Mouse (Mus musculus): ENCODE data around the gene Lyve1. TPM values are rescaled to one million over a fixed set of nuclear protein-coding genes. Genes with fewer than 3 reads are reported as not detected.

Gene Lyve1
- total RNA-seq, 4 experiments from 2014 or later: 0.99 to 2.2 (median 1.6) TPM

DNA sequence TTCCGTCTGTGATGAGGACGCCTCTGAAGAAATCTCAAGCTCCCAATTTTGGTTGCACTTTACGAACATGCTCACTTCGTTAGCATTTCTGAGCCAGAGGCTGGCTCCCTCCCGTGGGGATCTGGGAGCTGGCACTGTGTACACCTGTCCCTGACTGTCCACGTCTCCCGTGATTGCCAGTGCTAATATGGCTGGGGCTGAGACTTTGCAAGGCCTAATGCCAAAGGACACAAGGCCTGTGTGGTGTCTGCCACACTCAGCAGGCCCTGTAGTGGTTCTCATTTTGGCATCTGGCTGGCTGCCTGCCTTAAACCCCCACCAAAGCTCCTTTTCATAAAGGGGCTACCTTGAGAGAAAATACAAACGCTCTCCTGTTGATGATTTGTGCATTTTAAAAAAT lies 52.0 kb downstream of the Lyve1 start:
- no peak for DNase-seq (ENCODE audit: low spot score in 2 of 2)

DNA sequence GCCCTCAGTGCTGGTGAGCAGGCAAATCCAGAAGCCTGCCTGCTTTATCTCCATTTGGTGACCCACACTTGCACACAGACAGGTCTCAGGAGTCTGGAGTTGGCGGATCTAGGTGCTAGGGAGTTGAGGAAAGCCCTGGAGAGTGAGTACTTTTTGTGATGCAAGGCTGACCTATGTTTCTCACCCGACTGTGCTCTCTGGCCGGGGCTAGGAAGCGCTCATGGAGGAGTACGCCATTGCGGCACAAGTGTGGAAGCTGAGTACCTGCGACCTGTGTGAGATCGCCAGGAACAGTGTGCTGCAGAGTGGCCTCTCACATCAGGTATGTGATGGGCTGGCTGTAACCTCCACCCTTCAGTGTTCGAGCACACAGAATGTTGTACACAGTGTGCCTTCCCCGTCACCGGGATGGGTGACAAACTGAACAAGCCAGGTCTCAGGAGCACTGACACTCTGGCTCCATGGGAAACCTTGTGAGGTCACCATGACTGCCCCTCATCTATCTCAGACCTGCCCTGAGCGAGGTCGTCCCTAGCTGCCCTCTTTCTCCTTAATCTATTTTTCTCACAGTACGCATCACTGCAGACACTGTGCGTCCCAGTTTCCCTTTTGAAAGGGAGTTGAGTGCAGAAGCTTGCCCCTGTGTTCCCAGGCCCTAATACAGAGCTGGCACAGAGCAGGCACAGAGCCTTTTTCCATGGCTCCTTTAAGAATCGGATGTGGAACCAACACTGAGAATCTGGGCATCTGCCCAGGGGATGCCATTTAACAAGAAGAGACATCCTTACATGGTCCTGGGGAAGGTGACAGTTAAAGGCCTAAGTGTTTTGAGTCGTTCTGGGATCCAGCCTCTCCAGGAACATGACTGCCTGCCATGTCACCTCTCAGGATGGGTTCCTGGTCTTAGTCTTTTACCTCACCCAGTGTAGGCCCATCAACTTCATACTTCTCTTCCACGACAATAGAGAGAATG lies 53.2 kb downstream of the Lyve1 start:
- DNase-seq (ENCODE audit: low spot score in 2 of 2): no peak

DNA sequence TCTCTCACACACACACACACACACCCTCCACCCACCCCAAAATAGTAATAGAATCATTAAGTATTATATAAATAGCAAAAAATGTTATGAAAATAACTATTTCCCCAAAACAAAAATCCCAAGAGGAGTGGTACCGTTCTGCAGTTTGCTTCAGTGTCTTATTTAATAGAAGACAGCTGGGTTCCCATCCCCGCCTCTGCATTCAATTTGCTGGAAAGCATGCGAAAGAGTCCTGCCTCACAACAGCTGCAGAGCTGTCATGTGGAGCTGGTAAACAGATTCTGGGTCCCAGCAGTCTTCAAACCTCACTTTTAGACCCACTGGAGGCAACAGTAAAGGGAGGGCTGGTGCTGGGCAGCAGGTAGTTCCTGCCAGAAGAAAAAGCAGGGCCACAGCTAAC lies 54.1 kb downstream of the Lyve1 start:
- DNase-seq (ENCODE audit: low spot score in 2 of 2): peak in 1 of 2 experiments; percentile 42

DNA sequence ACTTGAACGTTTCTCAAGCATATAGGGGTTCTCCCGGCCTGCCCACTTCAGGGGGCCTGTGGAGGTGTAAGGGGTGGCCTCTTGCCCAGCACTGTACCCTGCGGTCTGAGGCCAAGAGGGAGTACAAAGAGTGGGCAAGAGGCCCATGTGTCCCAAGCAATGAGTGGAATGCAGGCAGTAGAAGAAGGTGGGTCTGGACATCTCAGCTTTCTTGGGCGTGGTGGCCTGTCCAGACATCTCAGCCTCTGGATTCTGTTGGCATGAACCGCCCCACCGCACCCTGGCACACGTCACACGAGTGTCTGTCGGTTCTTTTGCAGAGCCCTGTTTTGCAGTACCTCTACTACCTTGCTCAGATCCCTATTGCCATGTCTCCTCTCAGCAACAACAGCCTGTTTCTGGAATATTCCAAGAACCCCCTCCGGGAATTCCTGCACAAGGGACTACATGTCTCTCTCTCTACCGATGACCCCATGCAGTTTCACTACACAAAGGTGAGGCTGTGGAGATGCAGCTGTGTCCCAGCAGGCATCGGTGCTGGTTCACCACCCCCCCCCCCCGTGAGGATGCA lies 55.5 kb downstream of the Lyve1 start:
- DNase-seq (ENCODE audit: low spot score in 2 of 2): no peak

DNA sequence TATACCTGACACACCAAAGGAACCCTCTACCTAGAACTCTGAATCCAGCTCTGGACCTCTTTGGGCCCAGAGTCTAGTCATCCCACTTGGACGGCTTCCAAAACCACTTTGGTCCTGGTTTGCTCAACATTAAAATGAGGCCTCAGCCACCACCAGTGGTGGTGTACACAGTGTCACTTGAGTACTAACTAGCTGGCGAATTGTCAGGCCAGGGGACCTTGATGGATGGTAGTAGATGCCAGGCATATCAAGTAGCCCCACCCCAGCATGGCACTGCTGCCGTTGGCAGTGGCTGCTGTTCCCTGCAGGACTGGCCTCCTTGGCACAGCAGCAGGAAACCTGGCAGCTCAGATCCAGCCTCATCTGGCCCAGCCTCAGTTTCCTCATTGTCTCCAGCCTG lies 58.8 kb downstream of the Lyve1 start:
- peak; percentile 51 to 72 for DNase-seq (ENCODE audit: low spot score in 2 of 2)

DNA sequence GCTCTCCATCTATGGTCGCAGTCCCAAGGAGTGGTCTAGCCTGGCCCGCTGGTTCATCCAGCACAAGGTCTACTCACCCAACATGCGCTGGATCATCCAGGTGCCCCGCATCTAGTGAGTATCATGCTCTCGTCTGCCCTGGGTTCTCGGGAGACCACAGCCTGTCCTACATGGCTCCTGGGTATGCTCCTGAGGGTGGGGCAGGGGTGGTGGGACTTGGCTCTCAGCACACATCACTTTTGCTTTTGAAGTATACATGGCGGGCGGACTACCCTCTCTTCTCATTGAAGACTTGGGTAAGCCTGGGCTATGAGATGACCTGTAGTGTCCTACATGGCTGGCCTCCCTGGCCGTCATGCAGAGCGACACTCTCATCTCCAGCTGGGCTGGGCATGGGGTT lies 59.9 kb downstream of the Lyve1 start:
- DNase-seq (ENCODE audit: low spot score in 2 of 2): no peak

DNA sequence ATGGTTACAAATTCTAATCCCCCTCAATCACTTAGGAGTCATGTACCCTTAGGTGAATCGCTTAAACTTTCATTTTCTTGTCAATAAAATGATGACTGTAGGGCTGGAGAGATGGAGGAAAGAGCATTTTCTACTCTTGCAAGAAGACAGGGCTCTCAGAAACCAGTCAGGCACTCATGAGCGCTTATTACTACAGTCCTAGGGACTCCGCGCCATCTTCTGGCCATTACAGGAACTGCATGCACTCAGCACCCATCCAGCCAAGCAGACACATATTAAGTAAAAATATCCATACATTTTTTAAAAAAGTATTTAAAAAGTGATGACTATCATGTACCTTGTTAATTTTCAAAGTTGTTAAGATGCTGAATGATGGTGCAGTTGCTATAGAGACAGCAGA lies 62.0 kb downstream of the Lyve1 start:
- peak; percentile 81 to 93 for DNase-seq (ENCODE audit: low spot score in 2 of 2)

Small RNA genes lying within 50 kb of the gene (microRNA-seq; reads per million reads assigned to microRNA genes)
- 0 reads per million in 2 experiments for gene Gm47282

Other genes with a start within 250 kb of the Lyve1 start
- gene Sbf2, start 248.3 kb downstream of the Lyve1 start, total RNA-seq (2022): 10 to 100 TPM; 60.8 to 88.6 (median 72.1) TPM
- 1 to 10 TPM; 1.7 to 3.1 (median 2.4) TPM for gene Adm, start 235.6 kb downstream of the Lyve1 start, total RNA-seq (2022)
- gene Ampd3, start 95.0 kb downstream of the Lyve1 start, total RNA-seq (2022): 10 to 100 TPM; 25.4 to 37.7 (median 30.3) TPM
- 10 to 100 TPM; 72.8 to 92.5 (median 82.8) TPM for gene Rnf141, start 18.8 kb downstream of the Lyve1 start, total RNA-seq (2022)
- 1 to 10 TPM; 1.7 to 5.9 (median 3.5) TPM for gene Mrvi1, start 119.2 kb upstream of the Lyve1 start, total RNA-seq (2022)
- 10 to 100 TPM; 42.6 to 54.4 (median 45.5) TPM for gene Ctr9, start 165.7 kb upstream of the Lyve1 start, total RNA-seq (2022)
- gene Eif4g2, start 219.8 kb upstream of the Lyve1 start, total RNA-seq (2022): 100 to 1,000 TPM; 572 to 597 (median 584) TPM

All from layer of hippocampus, adult 8-10 months (tissue).